Mouse (Mus musculus) heart, adult 2 months (tissue): ENCODE data around the gene Mettl7a1.

Experiments
- CTCF ChIP-seq: fragments of 200-600 bp; IDR thresholded peaks from 2 replicates; pipeline ENCODE4 v1.8.1; 2022; ENCODE audit warnings: antibody characterized with exemption, mild to moderate bottlenecking, moderate library complexity
- POLR2A ChIP-seq: fragments of 200-500 bp; IDR thresholded peaks from 2 replicates; pipeline ENCODE4 v1.6.1; 2011; ENCODE audit warnings: mild to moderate bottlenecking, low read depth, low read length, control low read depth; ENCODE audit not compliant: insufficient read depth

- TF ChIP-seq CTCF (no peak), POLR2A (no peak)
Observed at GRCm38 (mm10) chr15:100258646-100259425, 45.1 kb upstream of the Mettl7a1 start.
